8 mouse cellular contexts compared by ENCODE assay signal in genomic region chr9:123478586-123479195, GRCm38 (mm10). TPM values are rescaled to one million over a fixed set of nuclear protein-coding genes. Genes with fewer than 3 reads are reported as not detected.
A peak's percentile ranks its signal among the peaks of the same experiment; 100 is the strongest.
DNase-seq lines count a peak whose midpoint lies in the region; ATAC-seq and TF ChIP-seq lines count a peak whose summit lies in the region.

Limd1 (plus strand) TSS chr9:123478706.

- H3K79me3 ChIP-seq in C2C12 (ENCODE audit: low read depth), result peaks cover 50% of the 10 kb centered on the region

- peak within 1 kb of the TSS; percentile 70 for H3K9ac ChIP-seq in embryonic facial prominence, embryonic 15.5 days
- peak within 1 kb of the TSS; percentile 91 for H3K9ac ChIP-seq in heart, embryonic 13.5 days
- H3K9ac ChIP-seq in kidney, embryonic 16.5 days (replicated peaks; ENCODE audit: low read length), result peak within 1 kb of the TSS; percentile 85
- peak within 1 kb of the TSS; percentile 76 for H3K9ac ChIP-seq in neural tube, embryonic 13.5 days

- H3K4me3 ChIP-seq in C2C12 (ENCODE audit: insufficient read depth, poor library complexity, severe bottlenecking), result peak within 1 kb of the TSS; percentile 57
- H3K4me3 ChIP-seq in embryonic facial prominence, embryonic 15.5 days (replicated peaks), result peak within 1 kb of the TSS; percentile 62
- peak within 1 kb of the TSS; percentile 79 for H3K4me3 ChIP-seq in heart, embryonic 13.5 days
- peak within 1 kb of the TSS; percentile 79 for H3K4me3 ChIP-seq in kidney, embryonic 16.5 days (ENCODE audit: low read length)
- peak within 1 kb of the TSS; percentile 54 for H3K4me3 ChIP-seq in neural tube, embryonic 13.5 days

- H3K27ac ChIP-seq in embryonic facial prominence, embryonic 15.5 days (replicated peaks), result peak within 1 kb of the TSS; percentile 84
- H3K27ac ChIP-seq in heart, embryonic 13.5 days (replicated peaks), result peak within 1 kb of the TSS; percentile 92
- peak within 1 kb of the TSS; percentile 88 for H3K27ac ChIP-seq in kidney, embryonic 16.5 days (ENCODE audit: low read length)
- H3K27ac ChIP-seq in neural tube, embryonic 13.5 days (replicated peaks), result peak within 1 kb of the TSS; percentile 54

- WGBS in embryonic facial prominence, embryonic 15.5 days, result under 1% methylated on average over 39 of the region's 57 CpGs
- WGBS in heart, embryonic 13.5 days, result under 1% methylated on average over 41 of the region's 57 CpGs
- 0% methylated on average over 27 of the region's 57 CpGs for WGBS in kidney, embryonic 16.5 days
- under 1% methylated on average over 40 of the region's 57 CpGs for WGBS in neural tube, embryonic 13.5 days

- H3K9me3 ChIP-seq in embryonic facial prominence, embryonic 15.5 days (replicated peaks), result no peaks in the 10 kb centered on the region
- no peaks in the 10 kb centered on the region for H3K9me3 ChIP-seq in heart, embryonic 13.5 days
- no peaks in the 10 kb centered on the region for H3K9me3 ChIP-seq in kidney, embryonic 16.5 days (ENCODE audit: low read length)
- no peaks in the 10 kb centered on the region for H3K9me3 ChIP-seq in neural tube, embryonic 13.5 days

- H3K36me3 ChIP-seq in C2C12 (ENCODE audit: control insufficient read depth, insufficient read depth), result peaks cover 26% of the 10 kb centered on the region
- peaks cover 4% of the 10 kb centered on the region for H3K36me3 ChIP-seq in embryonic facial prominence, embryonic 15.5 days
- peaks cover 34% of the 10 kb centered on the region for H3K36me3 ChIP-seq in heart, embryonic 13.5 days
- peaks cover 13% of the 10 kb centered on the region for H3K36me3 ChIP-seq in kidney, embryonic 16.5 days (ENCODE audit: insufficient read depth, low read length)
- H3K36me3 ChIP-seq in neural tube, embryonic 13.5 days, result no peaks in the 10 kb centered on the region

- no peaks in the 10 kb centered on the region for H3K27me3 ChIP-seq in C2C12 (ENCODE audit: control insufficient read depth, insufficient read depth, insufficient read length)
- H3K27me3 ChIP-seq in embryonic facial prominence, embryonic 15.5 days, result no peaks in the 10 kb centered on the region
- no peaks in the 10 kb centered on the region for H3K27me3 ChIP-seq in heart, embryonic 13.5 days (replicated peaks)
- no peaks in the 10 kb centered on the region for H3K27me3 ChIP-seq in kidney, embryonic 16.5 days (ENCODE audit: insufficient read depth, low read length)
- no peaks in the 10 kb centered on the region for H3K27me3 ChIP-seq in neural tube, embryonic 13.5 days

- peak; percentile 82 for DNase-seq in adrenal gland, postnatal 10 days
- peak; percentile 73 to 77 for DNase-seq in lung, adult 18-20 months
- peak; percentile 54 to 58 for DNase-seq in thymus, adult 18-20 months

- H3K4me2 ChIP-seq in embryonic facial prominence, embryonic 15.5 days (replicated peaks), result peak within 1 kb of the TSS; percentile 89
- H3K4me2 ChIP-seq in heart, embryonic 13.5 days, result peak within 1 kb of the TSS; percentile 98
- H3K4me2 ChIP-seq in kidney, embryonic 16.5 days (replicated peaks; ENCODE audit: low read depth, low read length), result peak within 1 kb of the TSS; percentile 87
- H3K4me2 ChIP-seq in neural tube, embryonic 13.5 days, result peak within 1 kb of the TSS; percentile 70

- peak; percentile 87 for ATAC-seq in embryonic facial prominence, embryonic 15.5 days (ENCODE audit: insufficient number of reproducible peaks, low FRiP score, low TSS enrichment, low read depth)
- ATAC-seq in heart, embryonic 13.5 days (ENCODE audit: extremely low read depth, insufficient number of reproducible peaks, low FRiP score, low TSS enrichment), result peak; percentile 90
- peak; percentile 83 for ATAC-seq in kidney, embryonic 16.5 days (ENCODE audit: low FRiP score, low TSS enrichment)
- ATAC-seq in neural tube, embryonic 13.5 days (ENCODE audit: low read depth), result peak; percentile 78

- no peak for TF ChIP-seq CTCF in C2C12 (IDR thresholded peaks at IDR 0.05; ENCODE audit: control insufficient read depth, insufficient read depth, insufficient read length)

- peak within 1 kb of the TSS; percentile 69 for H3ac ChIP-seq in C2C12 (ENCODE audit: control insufficient read depth, insufficient read length, low read depth)

- H3K4me1 ChIP-seq in embryonic facial prominence, embryonic 15.5 days, result peaks cover 49% of the 10 kb centered on the region
- H3K4me1 ChIP-seq in heart, embryonic 13.5 days, result peaks cover 57% of the 10 kb centered on the region
- peaks cover 43% of the 10 kb centered on the region for H3K4me1 ChIP-seq in kidney, embryonic 16.5 days (ENCODE audit: insufficient read depth, low read length)
- H3K4me1 ChIP-seq in neural tube, embryonic 13.5 days (replicated peaks), result peaks cover 56% of the 10 kb centered on the region

- H3K79me2 ChIP-seq in C2C12 (ENCODE audit: control insufficient read depth, insufficient read depth), result peaks cover 52% of the 10 kb centered on the region

TF ChIP-seq in C2C12, 6 proteins besides CTCF, POLR2A, EP300 and RAD21:
- TF ChIP-seq USF1 (IDR thresholded peaks at IDR 0.05; ENCODE audit: low read depth), result peak; percentile 24
- TF ChIP-seq MYOG (IDR thresholded peaks at IDR 0.05; ENCODE audit: control insufficient read depth, extremely low read depth, insufficient read length), result no peak

RNA-seq across cellular contexts. Expression of gene Limd1, which starts in this region (rescaled TPM):
- polyA plus RNA-seq in C2C12 (2012; fragmentation: generic; extraction: Trizol), result 20.0 TPM
- total RNA-seq in adrenal gland, postnatal 10 days (2021), result 10 to 100 TPM; 31.8 to 35.9 TPM
- 53.8 and 53.9 TPM in 2 replicates for polyA plus RNA-seq in embryonic facial prominence, embryonic 15.5 days (2015; fragmentation: Nextera tagmentation; extraction: Ambion mirVana)
- polyA plus RNA-seq in heart, embryonic 13.5 days (2015; fragmentation: Nextera tagmentation; extraction: Ambion mirVana), result 34.6 and 36.1 TPM in 2 replicates
- polyA plus RNA-seq in kidney, embryonic 16.5 days (2015; fragmentation: Nextera tagmentation; extraction: Ambion mirVana), result 55.7 and 58.1 TPM in 2 replicates
- polyA plus RNA-seq in neural tube, embryonic 13.5 days (2015; fragmentation: Nextera tagmentation; extraction: Ambion mirVana), result 16.2 and 20.0 TPM in 2 replicates

Comparison
In these comparisons a context has a peak if more than half of its experiments do, and no peak if none do; other contexts are left out.
1. Peak in every context shown above with its lines: DNase-seq, ATAC-seq, H3K4me3 ChIP-seq and H3K27ac ChIP-seq.